Mouse (Mus musculus): ENCODE results near the gene Dcst1. TPM values are rescaled to one million over a fixed set of nuclear protein-coding genes. Genes with fewer than 3 reads are reported as not detected.

The Dcst1 gene
- polyA plus RNA-seq, 1 experiment from 2014 or later: 1.1 TPM

DNA sequence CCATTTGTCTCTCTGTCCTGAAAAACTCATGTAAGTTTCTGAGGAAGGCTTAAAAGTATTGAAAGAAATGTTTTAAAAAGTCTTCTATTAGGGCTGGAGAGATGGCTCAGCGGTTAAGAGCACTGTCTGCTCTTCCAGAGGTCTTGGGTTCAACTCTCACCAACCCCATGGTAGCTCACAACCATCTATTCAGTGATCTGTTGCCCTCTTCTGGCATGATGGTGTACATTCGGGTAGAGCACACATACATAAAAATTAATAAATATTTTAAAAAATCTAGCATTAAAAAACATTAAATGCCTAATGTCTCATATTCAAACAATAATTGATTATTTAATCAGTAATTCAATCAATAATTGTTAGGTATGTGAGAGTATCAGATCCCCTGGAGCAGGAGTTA lies 64.5 kb downstream of the Dcst1 start:
- H3K4me1 ChIP-seq (ENCODE audit: control insufficient read depth, insufficient read depth, low read depth, low read length): 0 out of 2 replicates have a peak, but pooled peaks cover 2% of the 10 kb centered on the region
- no peak overlapping the region for H3K4me2 ChIP-seq (ENCODE audit: low read length)
- H3K36me3 ChIP-seq (ENCODE audit: control insufficient read depth, insufficient read depth, low read length): no peaks in the 10 kb centered on the region
- no peak overlapping the region for H3K27ac ChIP-seq (ENCODE audit: low read depth, low read length)
- no peak overlapping the region for H3K4me3 ChIP-seq (ENCODE audit: low read length)
- ATAC-seq: no peak
- no peak overlapping the region for H3K9ac ChIP-seq (ENCODE audit: low read depth, low read length)
- WGBS: 61% methylated on average over 2 of the region's 2 CpGs
- no peaks in the 10 kb centered on the region for H3K9me3 ChIP-seq (ENCODE audit: control insufficient read depth, low read length)
- no peaks in the 10 kb centered on the region; the same call in 1 of the 2 replicates for H3K27me3 ChIP-seq (replicated peaks; ENCODE audit: control insufficient read depth, insufficient read depth, low read length)

Other genes with a start within 250 kb of the Dcst1 start
- gene Pklr, start 229.1 kb downstream of the Dcst1 start, polyA plus RNA-seq (2015; fragmentation: Nextera tagmentation; extraction: Ambion mirVana): 0.10 and 0.11 TPM in 2 replicates
- gene Hcn3, start 205.1 kb downstream of the Dcst1 start, polyA plus RNA-seq (2015; fragmentation: Nextera tagmentation; extraction: Ambion mirVana): 58.1 and 58.4 TPM in 2 replicates
- 17.3 and 18.8 TPM in 2 replicates for gene Clk2, start 200.5 kb downstream of the Dcst1 start, polyA plus RNA-seq (2015; fragmentation: Nextera tagmentation; extraction: Ambion mirVana)
- 166 and 172 TPM in 2 replicates for gene Scamp3, start 187.8 kb downstream of the Dcst1 start, polyA plus RNA-seq (2015; fragmentation: Nextera tagmentation; extraction: Ambion mirVana)
- 35.4 and 40.8 TPM in 2 replicates for gene Fam189b, start 182.1 kb downstream of the Dcst1 start, polyA plus RNA-seq (2015; fragmentation: Nextera tagmentation; extraction: Ambion mirVana)
- 51.8 and 54.0 TPM in 2 replicates for gene Gba, start 162.3 kb downstream of the Dcst1 start, polyA plus RNA-seq (2015; fragmentation: Nextera tagmentation; extraction: Ambion mirVana)
- gene Thbs3, start 150.1 kb downstream of the Dcst1 start, polyA plus RNA-seq (2015; fragmentation: Nextera tagmentation; extraction: Ambion mirVana): 47.5 and 53.0 TPM in 2 replicates
- gene Mtx1, start 138.2 kb downstream of the Dcst1 start, polyA plus RNA-seq (2015; fragmentation: Nextera tagmentation; extraction: Ambion mirVana): 163 and 166 TPM in 2 replicates
- gene Muc1, start 136.2 kb downstream of the Dcst1 start, polyA plus RNA-seq (2015; fragmentation: Nextera tagmentation; extraction: Ambion mirVana): 0.59 and 0.90 TPM in 2 replicates
- gene Krtcap2, start 119.3 kb downstream of the Dcst1 start, polyA plus RNA-seq (2015; fragmentation: Nextera tagmentation; extraction: Ambion mirVana): 205 and 227 TPM in 2 replicates
- 78.7 and 87.1 TPM in 2 replicates for gene Trim46, start 118.9 kb downstream of the Dcst1 start, polyA plus RNA-seq (2015; fragmentation: Nextera tagmentation; extraction: Ambion mirVana)
- gene Dpm3, start 105.9 kb downstream of the Dcst1 start, polyA plus RNA-seq (2015; fragmentation: Nextera tagmentation; extraction: Ambion mirVana): 64.3 and 79.8 TPM in 2 replicates
- 39.4 and 43.9 TPM in 2 replicates for gene Slc50a1, start 94.7 kb downstream of the Dcst1 start, polyA plus RNA-seq (2015; fragmentation: Nextera tagmentation; extraction: Ambion mirVana)
- gene Efna1, start 84.1 kb downstream of the Dcst1 start, polyA plus RNA-seq (2015; fragmentation: Nextera tagmentation; extraction: Ambion mirVana): 8.4 and 9.9 TPM in 2 replicates
- gene Efna3, start 42.3 kb downstream of the Dcst1 start, polyA plus RNA-seq (2015; fragmentation: Nextera tagmentation; extraction: Ambion mirVana): 77.9 and 78.0 TPM in 2 replicates
- 3.9 and 5.0 TPM in 2 replicates for gene Efna4, start 27.2 kb downstream of the Dcst1 start, polyA plus RNA-seq (2015; fragmentation: Nextera tagmentation; extraction: Ambion mirVana)
- gene Adam15, start 15.3 kb downstream of the Dcst1 start, polyA plus RNA-seq (2015; fragmentation: Nextera tagmentation; extraction: Ambion mirVana): 74.6 and 84.1 TPM in 2 replicates
- gene Dcst2, start 3.3 kb downstream of the Dcst1 start, polyA plus RNA-seq (2015; fragmentation: Nextera tagmentation; extraction: Ambion mirVana): 0.10 and 0.11 TPM in 2 replicates
- gene Zbtb7b, start 29.5 kb upstream of the Dcst1 start, polyA plus RNA-seq (2015; fragmentation: Nextera tagmentation; extraction: Ambion mirVana): 0.79 and 0.88 TPM in 2 replicates
- gene Lenep, start 37.5 kb upstream of the Dcst1 start, polyA plus RNA-seq (2015; fragmentation: Nextera tagmentation; extraction: Ambion mirVana): 0.60 TPM in 1 of 2 replicates, not detected in the other
- 34.7 and 36.6 TPM in 2 replicates for gene Flad1, start 46.6 kb upstream of the Dcst1 start, polyA plus RNA-seq (2015; fragmentation: Nextera tagmentation; extraction: Ambion mirVana)
- 87.9 and 91.5 TPM in 2 replicates for gene Cks1b, start 53.1 kb upstream of the Dcst1 start, polyA plus RNA-seq (2015; fragmentation: Nextera tagmentation; extraction: Ambion mirVana)
- 16.9 and 23.8 TPM in 2 replicates for gene Shc1, start 53.2 kb upstream of the Dcst1 start, polyA plus RNA-seq (2015; fragmentation: Nextera tagmentation; extraction: Ambion mirVana)
- gene Pygo2, start 65.0 kb upstream of the Dcst1 start, polyA plus RNA-seq (2015; fragmentation: Nextera tagmentation; extraction: Ambion mirVana): 34.1 and 45.6 TPM in 2 replicates
- gene Pbxip1, start 71.5 kb upstream of the Dcst1 start, polyA plus RNA-seq (2015; fragmentation: Nextera tagmentation; extraction: Ambion mirVana): 25.0 and 26.4 TPM in 2 replicates
- gene Pmvk, start 89.3 kb upstream of the Dcst1 start, polyA plus RNA-seq (2015; fragmentation: Nextera tagmentation; extraction: Ambion mirVana): 137 and 156 TPM in 2 replicates
- gene Kcnn3, start 154.9 kb upstream of the Dcst1 start, polyA plus RNA-seq (2015; fragmentation: Nextera tagmentation; extraction: Ambion mirVana): 9.0 and 10.4 TPM in 2 replicates

All from hindbrain, embryonic 16.5 days (tissue).